Mouse (Mus musculus) lung, adult 2 months (tissue): ENCODE data around the gene Usp8.

Experiments used
- CTCF ChIP-seq: fragments of 200-500 bp; IDR thresholded peaks from 2 replicates; pipeline ENCODE4 v1.5.1; 2011; ENCODE audit warnings: mild to moderate bottlenecking, low read length, control low read depth; ENCODE audit not compliant: insufficient read depth
- POLR2A ChIP-seq: fragments of 200-500 bp; IDR thresholded peaks from 2 replicates; pipeline ENCODE4 v1.6.1; 2011; ENCODE audit warnings: low read depth, mild to moderate bottlenecking, control low read depth, low read length, borderline replicate concordance; ENCODE audit errors: extremely low read depth

DNA sequence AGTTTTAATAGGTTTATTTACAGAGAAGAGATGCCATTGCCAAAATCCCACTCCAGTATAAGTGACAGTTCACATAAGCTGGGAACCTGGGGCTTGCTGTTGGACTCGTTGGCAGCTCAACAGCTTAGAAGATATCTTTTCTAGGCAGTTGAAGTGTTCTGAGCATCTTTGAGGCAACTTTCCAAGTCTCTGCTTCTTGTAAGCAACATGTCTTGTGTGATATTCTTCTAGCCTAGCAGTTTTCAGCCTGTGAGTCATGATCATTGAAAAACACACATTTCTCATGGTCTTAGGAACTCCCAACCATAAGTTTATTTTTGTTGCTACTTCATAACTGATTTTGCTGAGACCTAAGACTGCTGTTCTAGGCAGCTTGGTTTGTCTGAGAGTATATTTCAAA, 24.2 kb upstream of the Usp8 start:
- no peak for TF ChIP-seq CTCF
- TF ChIP-seq POLR2A: no peak
